Mouse (Mus musculus): ENCODE measurements around the gene D930048N14Rik.
A peak's percentile ranks its signal among the peaks of the same experiment; 100 is the strongest.
"Not testable (repeated sequence)": the region's sequence is repeated elsewhere in the genome, so short reads cannot be mapped to it uniquely, and the experiment has no call there.

D930048N14Rik gene

GRCm38 (mm10) chr11:51627907-51628306 lies 22.8 kb upstream of the D930048N14Rik start:
- DNase-seq (ENCODE audit: low spot score in 2 of 2), result no peak

DNA sequence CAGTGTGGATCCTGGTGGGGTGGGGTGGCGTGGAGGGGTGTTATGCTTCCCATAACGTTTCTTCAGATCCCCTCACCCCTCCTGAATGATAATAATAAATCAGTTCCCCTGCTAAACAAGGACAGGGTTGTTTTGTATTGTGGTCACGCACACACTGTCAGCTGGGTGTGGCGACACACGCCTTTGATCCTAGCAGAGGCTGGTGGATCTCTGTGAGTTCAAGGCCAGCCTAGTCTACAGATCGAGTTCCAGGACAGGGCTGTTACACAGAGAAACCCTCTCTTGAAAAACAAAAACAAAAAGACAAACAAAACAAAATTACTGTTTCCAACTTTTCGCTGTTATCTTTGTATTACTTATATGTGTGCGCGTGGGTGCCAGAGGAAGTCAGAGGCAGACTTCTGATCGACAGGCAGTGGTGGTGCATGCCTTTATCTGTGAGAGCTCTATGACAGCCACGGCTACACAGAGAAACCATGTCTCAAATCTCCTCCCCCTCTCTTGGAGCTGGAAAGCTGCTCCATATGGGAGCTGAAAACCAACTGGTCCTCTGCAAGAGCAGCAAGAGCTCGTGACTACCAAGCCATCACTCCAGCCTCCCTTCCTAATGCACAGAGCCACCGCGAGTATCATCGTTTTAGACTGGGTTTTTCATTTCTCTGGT lies 21.0 kb upstream of the D930048N14Rik start:
- DNase-seq (ENCODE audit: low spot score in 2 of 2), result peak in 1 of 2 experiments; percentile 70

DNA sequence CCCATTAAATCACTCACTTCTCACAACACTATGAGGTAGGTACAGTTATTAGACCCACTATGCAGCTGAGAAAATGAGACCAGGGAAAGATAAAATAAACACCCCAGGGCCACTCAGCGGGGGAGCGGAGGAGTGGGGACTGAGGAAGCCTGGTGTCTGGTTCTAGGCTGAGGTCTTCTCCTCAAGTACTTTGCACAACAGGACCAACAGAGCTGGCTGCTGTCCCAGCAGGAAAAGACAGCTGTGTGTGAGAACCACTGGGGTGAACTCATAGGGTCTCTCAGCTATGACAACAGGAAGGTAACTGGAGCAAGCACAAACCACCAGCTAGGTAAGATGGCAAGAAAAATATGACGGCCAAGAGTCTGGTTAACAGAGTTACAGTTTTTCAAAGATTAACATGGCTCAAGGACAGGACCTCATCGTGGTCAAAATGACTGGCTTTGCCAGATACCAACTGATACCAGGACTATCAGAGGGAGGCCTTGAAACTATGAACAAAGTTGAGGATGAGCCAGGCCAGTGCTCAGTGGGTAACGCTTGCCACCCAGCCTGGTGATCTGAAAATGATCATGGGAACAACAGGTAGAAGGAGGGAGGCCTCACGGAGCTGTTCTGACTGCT lies 18.5 kb upstream of the D930048N14Rik start:
- DNase-seq (ENCODE audit: low spot score in 2 of 2), result no peak

GRCm38 (mm10) chr11:51633200-51633599 lies 17.6 kb upstream of the D930048N14Rik start:
- DNase-seq (ENCODE audit: low spot score in 2 of 2), result not testable (repeated sequence)

DNA sequence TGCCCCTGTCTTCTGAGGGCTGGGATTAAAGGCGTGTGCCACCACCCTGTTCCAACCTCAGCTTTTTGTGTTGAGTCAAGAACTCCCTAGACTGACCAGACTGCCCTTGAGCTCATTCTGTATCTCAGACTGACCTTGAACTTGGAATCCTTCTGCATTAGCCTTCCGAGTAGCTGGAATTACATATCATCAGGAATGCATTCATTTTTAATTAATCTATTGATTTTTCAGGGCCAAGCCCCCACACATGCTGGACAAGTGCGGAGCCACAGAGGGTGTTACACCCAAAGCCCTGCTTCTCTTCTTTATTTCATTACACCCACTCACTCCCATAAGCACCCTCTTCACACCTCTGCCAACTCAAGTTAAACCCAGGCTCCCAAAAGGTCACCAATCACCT lies 17.0 kb upstream of the D930048N14Rik start:
- DNase-seq (ENCODE audit: low spot score in 2 of 2), result no peak

DNA sequence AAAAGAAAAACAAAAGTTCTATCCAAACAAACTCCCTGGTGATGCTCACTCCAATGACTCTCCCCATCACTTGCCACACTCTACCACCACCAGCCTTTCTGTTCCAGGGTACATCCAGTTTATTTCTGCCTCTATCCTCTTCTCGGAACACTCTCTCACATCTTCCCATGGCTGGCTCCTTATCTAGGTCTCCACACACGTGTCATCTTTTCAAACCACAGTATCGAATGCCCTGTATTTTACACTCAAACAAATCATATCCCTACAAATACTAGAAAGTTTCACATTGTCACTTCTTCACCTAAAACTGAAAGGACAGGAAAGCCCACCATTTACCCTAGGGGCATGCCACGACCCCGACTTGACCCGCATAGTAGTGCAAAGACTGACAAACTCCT lies 15.6 kb upstream of the D930048N14Rik start:
- no peak for DNase-seq (ENCODE audit: low spot score in 2 of 2)

- peak; percentile 94 to 96 for DNase-seq (ENCODE audit: low spot score in 2 of 2)
Observed at GRCm38 (mm10) chr11:51635525-51636322, 15.0 kb upstream of the D930048N14Rik start, which contains the start of gene Rmnd5b. Rmnd5b (minus strand) TSS chr11:51635896.

- peak in 1 of 2 experiments; percentile 43 for DNase-seq (ENCODE audit: low spot score in 2 of 2)
Observed at GRCm38 (mm10) chr11:51636323-51636684, 14.4 kb upstream of the D930048N14Rik start.

DNA sequence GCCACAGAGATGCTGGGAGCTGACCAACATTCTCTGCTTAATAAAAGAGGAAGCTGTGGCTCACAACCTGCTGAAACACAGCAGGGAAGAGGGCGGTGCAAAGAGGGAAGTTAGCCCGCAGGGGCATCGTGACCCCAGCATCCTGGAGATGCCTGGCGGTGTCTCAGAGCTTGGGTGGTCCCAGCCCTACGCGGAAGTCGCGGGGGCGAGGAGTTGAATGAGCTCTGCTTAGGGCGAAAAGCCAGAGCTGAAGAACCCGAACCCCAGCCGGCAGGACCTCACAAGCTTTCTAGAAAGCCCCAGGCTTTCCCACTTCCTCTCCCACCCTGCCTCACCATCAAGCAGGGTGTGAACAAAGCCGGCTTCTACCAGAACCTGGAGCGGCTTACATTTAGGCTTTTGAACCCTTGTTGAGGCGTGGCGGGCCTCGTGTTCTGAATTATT lies 12.8 kb upstream of the D930048N14Rik start:
- DNase-seq (ENCODE audit: low spot score in 2 of 2), result no peak

- DNase-seq (ENCODE audit: low spot score in 2 of 2), result no peak
Observed at GRCm38 (mm10) chr11:51638497-51638896, 12.3 kb upstream of the D930048N14Rik start.

GRCm38 (mm10) chr11:51640748-51641147 lies 10.0 kb upstream of the D930048N14Rik start:
- no peak for DNase-seq (ENCODE audit: low spot score in 2 of 2)

- DNase-seq (ENCODE audit: low spot score in 2 of 2), result no peak
Observed at GRCm38 (mm10) chr11:51643202-51643601, 7.6 kb upstream of the D930048N14Rik start.

DNA sequence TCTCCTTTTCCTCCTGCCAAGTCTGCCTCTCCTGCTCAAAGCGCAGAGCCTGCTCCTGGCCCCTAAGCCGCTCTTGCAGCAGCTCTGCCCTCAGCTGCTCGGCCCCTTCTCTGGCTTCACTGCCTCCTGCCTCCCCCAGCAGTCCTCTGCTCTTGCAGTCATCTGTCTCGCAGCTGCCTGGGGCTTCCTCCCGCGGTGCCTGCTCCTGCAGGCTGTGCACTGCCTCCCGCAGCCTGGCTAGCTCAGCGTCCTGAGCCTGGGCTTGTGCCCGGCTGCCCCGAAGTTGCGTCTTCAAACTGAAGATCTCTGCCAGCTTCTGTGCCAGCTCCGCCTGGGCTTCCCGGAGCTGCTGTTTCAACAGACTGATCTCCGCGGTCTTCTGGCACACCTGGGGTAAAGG lies 7.0 kb upstream of the D930048N14Rik start:
- DNase-seq (ENCODE audit: low spot score in 2 of 2), result no peak

DNA sequence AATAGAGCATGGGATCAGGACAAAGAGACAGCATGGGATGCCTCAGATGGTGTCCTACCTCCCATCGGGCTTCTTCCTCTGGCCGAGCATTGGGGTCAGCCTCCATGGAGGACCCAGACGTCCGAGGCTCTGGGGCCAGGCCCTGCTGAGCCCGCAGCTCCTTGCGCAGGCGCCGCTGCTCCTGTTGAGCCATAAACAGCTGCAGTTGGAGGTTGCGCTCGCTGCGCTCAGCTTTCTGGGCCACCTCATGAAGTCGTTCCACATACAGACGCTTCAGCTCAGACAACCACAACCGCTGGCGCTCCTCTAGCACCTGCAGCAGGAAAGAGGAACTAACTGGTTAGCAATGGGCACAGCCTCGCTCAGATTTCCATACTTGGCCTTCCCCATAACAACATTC lies 6.5 kb upstream of the D930048N14Rik start:
- no peak for DNase-seq (ENCODE audit: low spot score in 2 of 2)

GRCm38 (mm10) chr11:51645293-51645692 lies 5.5 kb upstream of the D930048N14Rik start:
- no peak for DNase-seq (ENCODE audit: low spot score in 2 of 2)

- no peak for DNase-seq (ENCODE audit: low spot score in 2 of 2)
Observed at GRCm38 (mm10) chr11:51646245-51646644, 4.5 kb upstream of the D930048N14Rik start.

DNA sequence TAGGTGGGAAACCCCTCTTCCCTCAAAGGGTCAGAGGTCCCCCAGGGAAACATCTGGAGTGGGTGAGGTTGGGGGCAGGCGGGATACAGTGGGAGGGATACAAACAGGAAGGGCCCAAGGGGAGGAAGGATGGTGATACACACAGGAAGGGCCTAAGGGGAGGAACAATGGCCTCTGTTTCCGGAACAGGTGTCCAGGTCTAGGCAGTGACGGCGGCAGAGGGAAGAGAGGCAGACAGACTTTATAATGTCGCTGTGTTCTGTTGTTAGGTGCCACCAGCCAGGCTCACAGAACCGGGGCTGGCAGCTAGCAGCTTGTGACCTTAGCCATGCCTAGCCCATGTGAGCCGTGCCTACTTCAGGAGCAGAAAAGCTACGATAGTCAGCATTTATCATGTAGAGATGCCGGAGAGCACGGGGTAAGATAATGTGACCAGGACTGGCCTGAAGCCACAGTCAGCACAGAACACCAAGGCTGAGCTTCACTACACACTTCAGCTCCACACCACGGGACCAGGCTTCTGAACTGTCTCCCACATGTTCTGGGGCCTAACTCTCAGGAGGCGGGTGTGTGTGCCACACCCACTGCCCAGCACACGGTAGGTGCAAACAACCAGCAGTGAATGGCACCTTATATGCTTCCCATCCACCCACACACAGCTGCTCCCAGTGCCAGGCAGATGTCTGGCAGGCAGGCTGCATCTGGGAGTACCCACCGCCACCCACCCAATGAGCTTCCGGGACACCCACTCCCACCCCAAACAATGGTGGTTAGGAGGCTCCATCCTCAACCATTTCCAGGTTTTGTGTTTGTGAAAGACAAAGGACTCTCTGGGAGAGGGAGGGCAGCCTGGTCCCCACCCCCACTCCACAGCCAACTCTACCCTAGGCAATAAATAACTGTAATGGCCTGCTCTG lies 3.7 kb upstream of the D930048N14Rik start:
- DNase-seq (ENCODE audit: low spot score in 2 of 2), result no peak

DNA sequence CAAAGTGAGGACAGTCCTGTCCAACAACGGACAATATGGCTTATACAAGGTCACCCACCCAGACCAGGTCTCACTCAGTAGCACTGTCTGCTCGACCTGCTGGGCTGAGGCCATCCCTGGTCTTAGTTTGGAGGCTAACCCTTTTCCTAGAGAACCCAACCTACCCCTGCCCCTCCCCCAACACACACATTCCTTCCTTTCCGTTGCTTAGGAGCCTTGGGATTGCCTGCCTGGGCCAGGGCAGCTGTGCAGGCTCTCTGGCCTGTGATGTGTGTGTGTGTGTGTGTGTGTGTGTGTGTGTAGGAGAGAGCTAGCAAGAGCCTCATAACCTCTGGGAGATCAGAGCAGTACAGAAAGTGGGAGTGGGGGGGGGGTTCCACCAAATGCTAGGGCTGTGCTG lies 2.2 kb upstream of the D930048N14Rik start:
- no peak for DNase-seq (ENCODE audit: low spot score in 2 of 2)

GRCm38 (mm10) chr11:51649111-51649888 lies 1.5 kb upstream of the D930048N14Rik start:
- DNase-seq (ENCODE audit: low spot score in 2 of 2), result no peak

DNA sequence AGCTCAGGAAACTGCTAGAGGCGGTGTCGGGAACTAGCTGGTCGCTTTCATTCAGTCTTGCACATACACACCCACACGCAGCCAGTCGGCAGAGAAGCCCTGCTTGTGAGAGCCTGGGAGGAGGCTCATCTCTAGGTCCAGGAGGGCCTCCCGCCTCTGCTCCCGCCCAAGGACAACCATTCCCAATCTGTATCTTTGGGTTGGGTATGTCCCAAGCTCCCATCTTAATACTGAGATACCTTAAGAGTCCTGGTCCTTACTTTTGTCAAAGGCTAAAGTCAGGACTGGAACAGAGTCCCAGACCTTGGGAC lies 910 bp upstream of the D930048N14Rik start:
- DNase-seq (ENCODE audit: low spot score in 2 of 2), result no peak

DNA sequence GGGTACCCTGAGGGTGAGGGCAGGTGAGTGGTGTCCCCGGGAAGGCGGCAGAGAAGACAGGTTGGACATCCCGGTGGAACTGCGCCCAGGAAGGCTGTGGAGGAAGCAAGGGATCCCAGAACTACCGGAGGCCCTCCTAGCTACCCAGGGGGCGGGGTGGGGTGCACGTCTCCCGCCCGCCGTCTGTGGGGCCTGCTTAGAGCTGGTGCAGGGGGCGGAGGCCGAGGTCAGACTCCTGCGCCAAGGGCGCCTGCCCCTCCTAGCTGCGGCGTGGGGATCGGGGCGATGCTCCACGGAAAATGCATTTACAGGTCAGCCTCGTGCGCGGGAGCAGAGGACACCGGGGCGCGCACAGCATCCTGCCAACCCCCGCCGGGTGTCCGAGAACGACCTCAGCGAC lies 493 bp upstream of the D930048N14Rik start:
- DNase-seq (ENCODE audit: low spot score in 2 of 2), result no peak
